Mouse (Mus musculus): ENCODE results near the gene Rragc. TPM values are rescaled to one million over a fixed set of nuclear protein-coding genes. Genes with fewer than 3 reads are reported as not detected.

The Rragc gene
- polyA plus RNA-seq, 1 experiment from 2014 or later, result 44.4 TPM

- H3K9ac ChIP-seq (ENCODE audit: low read length), result no peak overlapping the region
- H3K9me3 ChIP-seq (replicated peaks; ENCODE audit: control insufficient read depth, low read length), result no peaks in the 10 kb centered on the region
- no peak overlapping the region for H3K4me2 ChIP-seq (ENCODE audit: low read depth, low read length)
- H3K4me1 ChIP-seq (ENCODE audit: control insufficient read depth, insufficient read depth, low read length), result peaks cover 10% of the 10 kb centered on the region
- 0 out of 2 replicates have a peak, but pooled peaks cover 8% of the 10 kb centered on the region for H3K36me3 ChIP-seq (ENCODE audit: control insufficient read depth, insufficient read depth)
- no peaks in the 10 kb centered on the region for H3K27me3 ChIP-seq (ENCODE audit: control insufficient read depth, insufficient read depth, low read length)
- WGBS, result 44% methylated on average over 2 of the region's 2 CpGs
- ATAC-seq (replicated peaks; ENCODE audit: extremely low read depth, insufficient read depth, low FRiP score), result no peak
- H3K27ac ChIP-seq (ENCODE audit: low read length), result no peak overlapping the region
- H3K4me3 ChIP-seq (ENCODE audit: low read length), result no peak overlapping the region
Observed at GRCm38 (mm10) chr4:123912431-123912830, 4.8 kb upstream of the Rragc start.

- Histone ChIP-seq H3K4me2 (ENCODE audit: low read depth, low read length) (peak within 1 kb of the TSS; percentile 81), H3K4me1 (ENCODE audit: control insufficient read depth, insufficient read depth, low read length) (peaks cover 18% of the 10 kb centered on the region), H3K27ac (ENCODE audit: low read length) (peak within 1 kb of the TSS; percentile 92), H3K9me3 (replicated peaks; ENCODE audit: control insufficient read depth, low read length) (no peaks in the 10 kb centered on the region), H3K4me3 (ENCODE audit: low read length) (peak within 1 kb of the TSS; percentile 98), H3K9ac (ENCODE audit: low read length) (peak within 1 kb of the TSS; percentile 97), H3K36me3 (ENCODE audit: control insufficient read depth, insufficient read depth) (peaks cover 13% of the 10 kb centered on the region), H3K27me3 (ENCODE audit: control insufficient read depth, insufficient read depth, low read length) (no peaks in the 10 kb centered on the region)
- WGBS, result under 1% methylated on average over 59 of the region's 63 CpGs
- peak; percentile 28 for ATAC-seq (replicated peaks; ENCODE audit: extremely low read depth, insufficient read depth, low FRiP score)
Observed at GRCm38 (mm10) chr4:123917548-123918140, 398 bp downstream of the Rragc start, which contains the start of gene 4930535I16Rik. Gene 4930535I16Rik (minus strand): TSS chr4:123918022.

GRCm38 (mm10) chr4:123918851-123919250 is 1.6 kb downstream of the Rragc start:
- Histone ChIP-seq H3K27me3 (ENCODE audit: control insufficient read depth, insufficient read depth, low read length) (no peaks in the 10 kb centered on the region), H3K4me3 (ENCODE audit: low read length) (peak overlapping the region; percentile 98; the same call in 1 of the 2 replicates), H3K4me2 (ENCODE audit: low read depth, low read length) (peak overlapping the region; percentile 81), H3K9me3 (replicated peaks; ENCODE audit: control insufficient read depth, low read length) (no peaks in the 10 kb centered on the region), H3K36me3 (ENCODE audit: control insufficient read depth, insufficient read depth) (peaks cover 13% of the 10 kb centered on the region), H3K4me1 (ENCODE audit: control insufficient read depth, insufficient read depth, low read length) (peaks cover 18% of the 10 kb centered on the region), H3K27ac (ENCODE audit: low read length) (no peak overlapping the region), H3K9ac (ENCODE audit: low read length) (peak overlapping the region; percentile 28; the same call in 1 of the 2 replicates)
- no peak for ATAC-seq (replicated peaks; ENCODE audit: extremely low read depth, insufficient read depth, low FRiP score)
- 69% methylated on average over 2 of the region's 2 CpGs for WGBS

GRCm38 (mm10) chr4:123921055-123921565 is 3.9 kb downstream of the Rragc start:
- peaks cover 14% of the 10 kb centered on the region for H3K4me1 ChIP-seq (ENCODE audit: control insufficient read depth, insufficient read depth, low read length)
- no peak overlapping the region for H3K4me3 ChIP-seq (ENCODE audit: low read length)
- no peak overlapping the region for H3K4me2 ChIP-seq (ENCODE audit: low read depth, low read length)
- 86% methylated on average over 4 of the region's 4 CpGs for WGBS
- ATAC-seq (replicated peaks; ENCODE audit: extremely low read depth, insufficient read depth, low FRiP score), result no peak
- no peak overlapping the region for H3K27ac ChIP-seq (ENCODE audit: low read length)
- H3K27me3 ChIP-seq (ENCODE audit: control insufficient read depth, insufficient read depth, low read length), result no peaks in the 10 kb centered on the region
- H3K36me3 ChIP-seq (ENCODE audit: control insufficient read depth, insufficient read depth), result peaks cover 29% of the 10 kb centered on the region
- H3K9ac ChIP-seq (ENCODE audit: low read length), result no peak overlapping the region
- no peaks in the 10 kb centered on the region for H3K9me3 ChIP-seq (replicated peaks; ENCODE audit: control insufficient read depth, low read length)

GRCm38 (mm10) chr4:123927961-123928360 is 10.7 kb downstream of the Rragc start:
- no peak overlapping the region for H3K9ac ChIP-seq (ENCODE audit: low read length)
- no peak overlapping the region for H3K27ac ChIP-seq (ENCODE audit: low read length)
- 0 out of 2 replicates have a peak, but pooled peaks cover 2% of the 10 kb centered on the region for H3K4me1 ChIP-seq (ENCODE audit: control insufficient read depth, insufficient read depth, low read length)
- H3K9me3 ChIP-seq (replicated peaks; ENCODE audit: control insufficient read depth, low read length), result no peaks in the 10 kb centered on the region
- H3K36me3 ChIP-seq (ENCODE audit: control insufficient read depth, insufficient read depth), result peaks cover 51% of the 10 kb centered on the region
- 0 out of 2 replicates have a peak, but pooled peaks have one; percentile 18 for ATAC-seq (replicated peaks; ENCODE audit: extremely low read depth, insufficient read depth, low FRiP score)
- no peaks in the 10 kb centered on the region for H3K27me3 ChIP-seq (ENCODE audit: control insufficient read depth, insufficient read depth, low read length)
- H3K4me2 ChIP-seq (ENCODE audit: low read depth, low read length), result no peak overlapping the region
- H3K4me3 ChIP-seq (ENCODE audit: low read length), result no peak overlapping the region

GRCm38 (mm10) chr4:123929994-123930393 is 12.7 kb downstream of the Rragc start:
- 93% methylated on average over 4 of the region's 4 CpGs for WGBS
- H3K27me3 ChIP-seq (ENCODE audit: control insufficient read depth, insufficient read depth, low read length), result no peaks in the 10 kb centered on the region

GRCm38 (mm10) chr4:123934306-123934705 is 17.1 kb downstream of the Rragc start:
- Histone ChIP-seq H3K9ac (ENCODE audit: low read length) (no peak overlapping the region), H3K36me3 (ENCODE audit: control insufficient read depth, insufficient read depth) (peaks cover 40% of the 10 kb centered on the region), H3K27me3 (ENCODE audit: control insufficient read depth, insufficient read depth, low read length) (no peaks in the 10 kb centered on the region), H3K27ac (ENCODE audit: low read length) (no peak overlapping the region), H3K4me2 (ENCODE audit: low read depth, low read length) (no peak overlapping the region), H3K9me3 (replicated peaks; ENCODE audit: control insufficient read depth, low read length) (no peaks in the 10 kb centered on the region), H3K4me1 (ENCODE audit: control insufficient read depth, insufficient read depth, low read length) (no peaks in the 10 kb centered on the region), H3K4me3 (ENCODE audit: low read length) (no peak overlapping the region)
- WGBS, result 84% methylated on average over 4 of the region's 4 CpGs
- no peak for ATAC-seq (replicated peaks; ENCODE audit: extremely low read depth, insufficient read depth, low FRiP score)

More at GRCm38 (mm10) chr4:123929994-123930393, 12.7 kb downstream of the Rragc start:
- no peak for ATAC-seq (replicated peaks; ENCODE audit: extremely low read depth, insufficient read depth, low FRiP score)
- H3K9ac ChIP-seq (ENCODE audit: low read length), result no peak overlapping the region
- peaks cover 47% of the 10 kb centered on the region for H3K36me3 ChIP-seq (ENCODE audit: control insufficient read depth, insufficient read depth)
- no peaks in the 10 kb centered on the region for H3K9me3 ChIP-seq (replicated peaks; ENCODE audit: control insufficient read depth, low read length)
- no peak overlapping the region for H3K4me3 ChIP-seq (ENCODE audit: low read length)
- 0 out of 2 replicates have a peak, but pooled peaks cover 2% of the 10 kb centered on the region for H3K4me1 ChIP-seq (ENCODE audit: control insufficient read depth, insufficient read depth, low read length)
- no peak overlapping the region for H3K4me2 ChIP-seq (ENCODE audit: low read depth, low read length)
- H3K27ac ChIP-seq (ENCODE audit: low read length), result no peak overlapping the region

GRCm38 (mm10) chr4:123936059-123936458 is 18.8 kb downstream of the Rragc start:
- Histone ChIP-seq H3K9me3 (replicated peaks; ENCODE audit: control insufficient read depth, low read length) (no peaks in the 10 kb centered on the region), H3K4me1 (ENCODE audit: control insufficient read depth, insufficient read depth, low read length) (no peaks in the 10 kb centered on the region), H3K4me3 (ENCODE audit: low read length) (no peak overlapping the region), H3K27ac (ENCODE audit: low read length) (no peak overlapping the region), H3K36me3 (ENCODE audit: control insufficient read depth, insufficient read depth) (peaks cover 27% of the 10 kb centered on the region), H3K9ac (ENCODE audit: low read length) (no peak overlapping the region), H3K4me2 (ENCODE audit: low read depth, low read length) (no peak overlapping the region), H3K27me3 (ENCODE audit: control insufficient read depth, insufficient read depth, low read length) (no peaks in the 10 kb centered on the region)
- 92% methylated on average over 7 of the region's 7 CpGs for WGBS
- ATAC-seq (replicated peaks; ENCODE audit: extremely low read depth, insufficient read depth, low FRiP score), result no peak

- no peaks in the 10 kb centered on the region for H3K27me3 ChIP-seq (ENCODE audit: control insufficient read depth, insufficient read depth, low read length)
- H3K4me1 ChIP-seq (ENCODE audit: control insufficient read depth, insufficient read depth, low read length), result no peaks in the 10 kb centered on the region
- H3K9me3 ChIP-seq (replicated peaks; ENCODE audit: control insufficient read depth, low read length), result no peaks in the 10 kb centered on the region
- H3K9ac ChIP-seq (ENCODE audit: low read length), result no peak overlapping the region
- no peak overlapping the region for H3K4me2 ChIP-seq (ENCODE audit: low read depth, low read length)
- no peak overlapping the region for H3K4me3 ChIP-seq (ENCODE audit: low read length)
- 4% methylated on average over 4 of the region's 4 CpGs for WGBS
- no peak for ATAC-seq (replicated peaks; ENCODE audit: extremely low read depth, insufficient read depth, low FRiP score)
- peaks cover 17% of the 10 kb centered on the region for H3K36me3 ChIP-seq (ENCODE audit: control insufficient read depth, insufficient read depth)
- no peak overlapping the region for H3K27ac ChIP-seq (ENCODE audit: low read length)
Observed at GRCm38 (mm10) chr4:123939838-123940237, 22.6 kb downstream of the Rragc start.
